Mouse (Mus musculus) hematopoietic multipotent progenitor cell, adult 10-12 weeks (in vitro differentiated cells): ENCODE measurements around the gene Fxyd2. TPM values are rescaled to one million over a fixed set of nuclear protein-coding genes. Genes with fewer than 3 reads are reported as not detected.

Experiments
- polyA plus RNA-seq: library from polyadenylated mRNA; stranded (reverse); fragments of >175 nt; gene quantifications from 2 replicates; pipeline ENCODE4 v1.2.3, GENCODE M21; 2012; ENCODE audit warnings: low replicate concordance

Gene Fxyd2
- 2.7 and 4.8 TPM in 2 replicates for polyA plus RNA-seq

DNA sequence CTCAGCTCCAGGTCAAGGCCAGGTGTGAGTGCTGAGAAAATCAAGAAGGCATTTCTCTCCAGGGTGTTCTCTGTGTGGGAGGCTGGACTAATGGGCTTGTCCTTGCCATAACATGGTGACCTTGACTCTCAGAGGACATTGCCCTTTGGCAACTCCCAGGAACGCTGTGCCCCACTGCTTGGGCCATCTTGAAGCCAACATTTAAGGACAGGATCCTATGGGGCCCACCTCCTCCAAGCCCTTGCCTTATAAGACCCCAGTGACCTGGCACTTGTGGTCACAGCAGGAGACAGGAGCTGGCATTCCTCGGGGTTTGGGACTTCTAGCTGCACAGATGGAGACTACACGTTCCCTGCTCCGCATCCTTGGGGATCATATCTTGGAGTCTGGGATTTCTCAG, at the start of gene Fxyd2:
Gene Fxyd2, plus strand, starts transcription at position 236 of the 400 bp plus-strand sequence.

GRCm38 (mm10) chr9:45370117-45370561, 29.3 kb upstream of the Fxyd2 start, which contains the start of gene Fxyd6:
Gene Fxyd6, plus strand, starts transcription at chr9:45370185.

GRCm38 (mm10) chr9:45426456-45426855, 27.0 kb downstream of the Fxyd2 start, which contains the start of gene Dscaml1:
Gene Dscaml1, plus strand, starts transcription at chr9:45426628.

Other genes with a start within 250 kb of the Fxyd2 start
- gene BC049352, start 217.7 kb upstream of the Fxyd2 start, polyA plus RNA-seq, result 0.19 TPM in 1 of 2 replicates, not detected in the other
- gene Tmprss4, start 195.6 kb upstream of the Fxyd2 start, polyA plus RNA-seq, result 0.10 TPM in 1 of 2 replicates, not detected in the other
- gene Il10ra, start 130.5 kb upstream of the Fxyd2 start, polyA plus RNA-seq, result 20.4 and 23.1 TPM in 2 replicates
- 0.04 and 0.08 TPM in 2 replicates for gene Tmprss13, start 80.6 kb upstream of the Fxyd2 start, polyA plus RNA-seq
- gene Fxyd6, start 29.5 kb upstream of the Fxyd2 start, polyA plus RNA-seq, result not detected in 2 replicates
- 0.72 and 2.0 TPM in 2 replicates for gene Dscaml1, start 27.0 kb downstream of the Fxyd2 start, polyA plus RNA-seq